Mouse (Mus musculus) embryonic facial prominence, embryonic 11.5 days (tissue): ENCODE results near the gene Vti1a. TPM values are rescaled to one million over a fixed set of nuclear protein-coding genes. Genes with fewer than 3 reads are reported as not detected.

ENCODE experiments used
- ATAC-seq: fragments of 200-750 bp; cut with Nextera tagmentation; replicated peaks from 2 replicates; pipeline ENCODE4 v1.8.0; 2017; ENCODE audit warnings: low read depth; ENCODE audit not compliant: insufficient number of reproducible peaks, low FRiP score, low TSS enrichment
- DNase-seq: peaks from one replicate; pipeline ENCODE4 v3.0.0-alpha.2; 2015; ENCODE audit warnings: low spot score
- H3K27ac ChIP-seq: fragments of 300-500 bp; sonication (generic); replicated peaks from 2 replicates; pipeline ENCODE4 v1.5.1; 2014; ENCODE audit warnings: mild to moderate bottlenecking, low read depth, low read length, control low read depth
- H3K27me3 ChIP-seq: fragments of 300-500 bp; sonication (generic); 2 replicates; pipeline ENCODE4 v1.6.1; 2014; ENCODE audit warnings: mild to moderate bottlenecking, low read length, moderate library complexity, mixed read lengths; ENCODE audit not compliant: control insufficient read depth, insufficient read depth
- H3K36me3 ChIP-seq: fragments of 300-500 bp; sonication (generic); replicated peaks from 2 replicates; pipeline ENCODE4 v1.6.1; 2014; ENCODE audit warnings: low read depth, mild to moderate bottlenecking, low read length, moderate library complexity, mixed read lengths; ENCODE audit not compliant: control insufficient read depth, insufficient read depth
- H3K4me1 ChIP-seq: fragments of 300-500 bp; sonication (generic); 2 replicates; pipeline ENCODE4 v1.6.1; 2014; ENCODE audit warnings: low read length, mixed read lengths; ENCODE audit not compliant: control insufficient read depth, insufficient read depth
- H3K4me2 ChIP-seq: fragments of 300-500 bp; sonication (generic); 2 replicates; pipeline ENCODE4 v1.6.1; 2014; ENCODE audit warnings: low read depth, mild to moderate bottlenecking, control low read depth, low read length, moderate library complexity
- H3K4me3 ChIP-seq: fragments of 300-500 bp; sonication (generic); 2 replicates; pipeline ENCODE4 v1.5.1; 2014; ENCODE audit warnings: low read depth, low read length, control low read depth
- H3K9ac ChIP-seq: fragments of 300-500 bp; sonication (generic); replicated peaks from 2 replicates; pipeline ENCODE4 v1.6.1; 2014; ENCODE audit warnings: mild to moderate bottlenecking, control low read depth, low read length
- H3K9me3 ChIP-seq: fragments of 300-500 bp; sonication (generic); replicated peaks from 2 replicates; pipeline ENCODE4 v1.6.1; 2016; ENCODE audit warnings: mild to moderate bottlenecking, low read length, inconsistent platforms, mixed read lengths; ENCODE audit not compliant: control insufficient read depth
- WGBS: fragments of 180-500 bp; shearing (Covaris S2); extraction: QIAGEN DNeasy Blood & Tissue Kit; methylation state at CpG from one replicate; pipeline ENCODE4 v1.1.7; 2014; 5-methylcytosine and 5-hydroxymethylcytosine counted together
- polyA plus RNA-seq: library from polyadenylated mRNA; unstranded; fragments of >200 nt; fragmentation: Nextera tagmentation; extraction: Ambion mirVana; gene quantifications from 2 replicates; pipeline ENCODE4 v1.2.1, GENCODE M21; 2014

The Vti1a gene
- polyA plus RNA-seq, 1 experiment from 2014 or later = 22.4 TPM

DNA sequence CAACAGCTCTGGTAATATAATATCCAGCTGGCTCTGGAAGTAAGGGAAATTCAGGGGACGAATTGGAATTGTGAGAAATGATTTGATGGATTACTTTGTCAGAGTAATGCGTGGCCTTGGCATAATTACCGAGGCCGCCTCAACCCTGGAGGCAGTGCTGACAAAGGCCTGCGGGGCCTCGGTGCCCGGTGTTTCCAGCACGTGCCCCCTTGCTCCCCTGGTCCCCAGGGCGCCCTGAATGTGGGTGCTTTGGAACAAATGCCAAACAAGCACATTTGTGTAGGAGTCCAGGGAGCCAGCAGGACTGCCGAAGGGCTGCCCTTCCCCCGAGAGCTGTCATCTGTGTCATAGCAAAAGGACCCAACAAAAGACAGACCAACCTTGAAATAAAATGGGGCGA is 281.9 kb downstream of the Vti1a start:
- Histone ChIP-seq H3K4me3 (no peak overlapping the region), H3K4me1 (no peaks in the 10 kb centered on the region; the same call in 1 of the 2 replicates), H3K4me2 (no peak overlapping the region), H3K27ac (peak overlapping the region; percentile 47; the same call in 1 of the 2 replicates), H3K27me3 (no peaks in the 10 kb centered on the region), H3K36me3 (no peaks in the 10 kb centered on the region), H3K9ac (peak overlapping the region; percentile 29), H3K9me3 (no peaks in the 10 kb centered on the region)
- ATAC-seq (no peak), DNase-seq (no peak)
- WGBS = 55% methylated on average over 12 of the region's 12 CpGs

DNA sequence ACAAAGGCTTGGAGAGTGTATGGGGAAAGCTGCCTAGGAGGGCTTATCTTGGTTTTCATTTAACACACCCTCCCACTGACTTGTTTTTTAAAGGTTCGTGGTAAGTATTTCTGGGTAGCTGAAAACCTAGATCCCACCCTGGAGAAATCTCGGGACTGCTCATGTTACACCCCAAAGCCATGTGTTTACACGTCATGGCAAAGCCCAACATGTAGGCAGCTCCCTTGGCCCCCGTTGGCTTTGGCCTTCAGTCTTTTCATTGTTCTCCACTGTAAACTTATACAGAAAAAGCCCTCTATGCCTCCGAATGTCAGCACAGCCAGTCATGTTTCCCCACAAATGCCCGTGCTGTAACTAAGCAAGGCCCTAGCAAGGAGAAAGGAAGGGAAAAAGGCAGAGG is 283.0 kb downstream of the Vti1a start:
- WGBS = 42% methylated on average over 6 of the region's 6 CpGs
- no peaks in the 10 kb centered on the region for H3K27me3 ChIP-seq
- H3K36me3 ChIP-seq = no peaks in the 10 kb centered on the region
- no peaks in the 10 kb centered on the region; the same call in 1 of the 2 replicates for H3K4me1 ChIP-seq
- H3K9me3 ChIP-seq = no peaks in the 10 kb centered on the region
- peak overlapping the region; percentile 48 for H3K27ac ChIP-seq
- no peak overlapping the region for H3K4me2 ChIP-seq
- DNase-seq (no peak), ATAC-seq (no peak)
- no peak overlapping the region for H3K4me3 ChIP-seq
- no peak overlapping the region for H3K9ac ChIP-seq

DNA sequence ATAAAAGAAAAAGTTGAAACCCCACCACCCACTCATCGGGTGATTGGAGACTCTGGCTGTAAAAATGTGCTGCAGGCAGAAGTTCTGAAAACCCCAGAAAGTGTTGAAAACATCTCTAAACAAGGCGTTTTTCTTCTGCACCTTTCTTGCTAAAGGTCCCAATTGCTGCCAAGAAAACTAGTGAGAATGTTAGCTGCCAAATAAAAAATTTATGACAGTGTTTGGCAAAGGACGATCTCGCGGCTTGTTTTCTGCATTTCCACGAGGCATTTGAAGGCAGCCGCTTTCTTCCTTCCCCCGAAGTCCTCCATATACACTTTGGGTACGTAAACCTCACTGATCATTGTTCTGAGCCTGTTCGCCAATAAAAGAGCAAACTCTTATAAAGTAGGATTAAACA is 291.6 kb downstream of the Vti1a start:
- ATAC-seq (no peak), DNase-seq (no peak)
- Histone ChIP-seq H3K27me3 (no peaks in the 10 kb centered on the region), H3K27ac (no peak overlapping the region), H3K36me3 (no peaks in the 10 kb centered on the region), H3K9me3 (no peaks in the 10 kb centered on the region), H3K4me3 (no peak overlapping the region), H3K9ac (no peak overlapping the region), H3K4me2 (no peak overlapping the region), H3K4me1 (no peaks in the 10 kb centered on the region; the same call in 1 of the 2 replicates)
- WGBS = 86% methylated on average over 10 of the region's 10 CpGs

DNA sequence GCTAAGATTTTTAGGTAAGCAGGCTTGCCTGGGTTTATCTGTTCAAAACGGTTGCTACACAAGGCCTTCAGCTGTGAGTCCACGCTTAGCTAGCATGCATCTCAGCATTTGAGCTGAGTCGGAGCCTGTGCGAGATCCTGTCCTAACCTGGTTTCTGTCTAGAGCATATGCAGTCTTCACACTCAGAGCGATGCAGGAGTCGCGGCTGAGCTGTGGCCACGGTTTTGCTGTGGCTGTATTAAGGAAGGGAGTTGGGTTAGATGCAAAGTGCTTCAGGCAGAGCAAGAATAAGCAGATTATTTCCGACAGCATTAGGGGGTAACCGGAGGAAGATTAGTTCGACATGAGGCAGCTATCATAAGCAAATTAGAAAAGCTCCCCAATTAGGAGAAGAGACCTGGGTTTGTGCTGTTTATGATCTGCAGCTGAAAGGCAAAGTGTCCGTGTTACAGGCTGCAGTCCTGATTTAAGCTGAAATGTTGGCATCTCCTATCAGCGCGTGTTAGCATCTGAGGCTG is 292.8 kb downstream of the Vti1a start:
- Histone ChIP-seq H3K4me2 (no peak overlapping the region), H3K4me1 (no peaks in the 10 kb centered on the region; the same call in 1 of the 2 replicates), H3K27me3 (no peaks in the 10 kb centered on the region), H3K9me3 (no peaks in the 10 kb centered on the region), H3K36me3 (no peaks in the 10 kb centered on the region), H3K27ac (no peak overlapping the region), H3K4me3 (no peak overlapping the region), H3K9ac (no peak overlapping the region)
- DNase-seq (no peak), ATAC-seq (no peak)
- WGBS = 72% methylated on average over 14 of the region's 14 CpGs

DNA sequence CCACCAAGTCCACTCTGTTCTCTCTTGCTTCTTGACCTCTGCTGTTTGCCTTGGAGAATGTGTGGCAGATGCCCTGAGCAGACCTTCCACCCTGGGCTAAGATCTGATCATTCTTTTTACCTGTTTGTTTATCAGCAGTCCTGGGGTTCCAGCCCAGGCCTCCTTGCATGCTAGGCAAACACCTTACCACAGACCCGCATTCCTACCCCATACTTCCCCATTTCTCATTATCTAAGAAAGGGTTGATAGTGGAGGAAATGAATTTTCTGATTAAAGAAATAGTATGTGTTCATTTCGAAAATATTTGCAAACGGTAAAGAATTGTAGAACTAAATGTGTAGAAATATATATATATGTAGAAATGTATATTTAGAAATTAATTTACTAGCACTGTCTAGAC is 293.7 kb downstream of the Vti1a start:
- WGBS = 86% methylated on average over 3 of the region's 3 CpGs
- H3K27ac ChIP-seq = no peak overlapping the region

DNA sequence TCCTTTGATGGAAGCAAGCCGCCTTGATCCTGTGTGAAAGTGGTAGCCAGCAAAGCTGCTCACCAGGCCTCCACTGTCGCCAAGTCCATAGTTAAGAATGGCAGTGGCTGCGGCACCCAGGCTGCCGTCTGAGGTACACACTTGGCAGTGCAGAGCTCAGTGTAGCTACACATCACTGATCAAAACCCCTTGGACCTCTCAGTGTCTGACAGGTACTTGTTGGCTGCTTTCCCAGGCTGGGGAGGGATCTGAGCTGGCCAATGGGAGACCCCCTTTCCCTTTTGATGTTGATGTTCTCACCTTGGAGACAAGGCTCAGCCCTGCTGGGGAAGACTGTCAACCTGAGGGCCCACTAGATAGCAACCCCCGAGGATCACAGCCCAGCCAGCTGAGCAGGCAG is 299.6 kb downstream of the Vti1a start:
- Histone ChIP-seq H3K36me3 (no peaks in the 10 kb centered on the region), H3K4me3 (no peak overlapping the region), H3K9me3 (no peaks in the 10 kb centered on the region), H3K4me1 (peaks cover 2% of the 10 kb centered on the region), H3K27me3 (no peaks in the 10 kb centered on the region), H3K4me2 (no peak overlapping the region), H3K9ac (no peak overlapping the region), H3K27ac (no peak overlapping the region)
- ATAC-seq (no peak), DNase-seq (no peak)
- 86% methylated on average over 5 of the region's 5 CpGs for WGBS

More for the DNA sequence above, 293.7 kb downstream of the Vti1a start:
- no peaks in the 10 kb centered on the region; the same call in 1 of the 2 replicates for H3K4me1 ChIP-seq
- no peaks in the 10 kb centered on the region for H3K9me3 ChIP-seq
- ATAC-seq (no peak), DNase-seq (no peak)
- no peaks in the 10 kb centered on the region for H3K27me3 ChIP-seq
- H3K9ac ChIP-seq = no peak overlapping the region
- H3K36me3 ChIP-seq = no peaks in the 10 kb centered on the region
- H3K4me2 ChIP-seq = no peak overlapping the region
- H3K4me3 ChIP-seq = no peak overlapping the region

DNA sequence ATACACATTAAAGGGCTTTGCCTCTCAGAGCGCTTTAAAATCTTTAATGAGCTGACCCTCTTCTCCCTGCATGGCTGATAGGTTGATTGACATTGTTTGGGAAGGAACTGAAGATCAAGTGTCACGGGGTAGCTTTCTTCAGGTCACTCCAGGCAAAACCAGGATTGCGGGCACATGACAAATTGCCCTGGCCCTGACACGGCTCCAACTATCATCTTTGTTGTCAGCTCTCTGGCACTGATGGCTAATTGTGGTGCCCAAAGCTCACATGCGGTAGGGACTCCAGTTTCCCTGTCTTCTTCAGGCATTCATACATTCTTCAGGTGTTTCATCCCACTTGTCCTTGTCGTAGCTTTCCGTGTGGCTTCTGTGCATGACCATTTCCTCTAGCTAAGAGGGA is 300.2 kb downstream of the Vti1a start:
- H3K4me2 ChIP-seq = no peak overlapping the region
- no peak for DNase-seq
- no peak overlapping the region for H3K4me3 ChIP-seq
- no peak for ATAC-seq
- H3K9me3 ChIP-seq = no peaks in the 10 kb centered on the region
- no peaks in the 10 kb centered on the region for H3K36me3 ChIP-seq
- H3K27ac ChIP-seq = no peak overlapping the region
- peaks cover 2% of the 10 kb centered on the region; the same call in 1 of the 2 replicates for H3K4me1 ChIP-seq
- no peak overlapping the region for H3K9ac ChIP-seq
- H3K27me3 ChIP-seq = no peaks in the 10 kb centered on the region
- 82% methylated on average over 7 of the region's 7 CpGs for WGBS

DNA sequence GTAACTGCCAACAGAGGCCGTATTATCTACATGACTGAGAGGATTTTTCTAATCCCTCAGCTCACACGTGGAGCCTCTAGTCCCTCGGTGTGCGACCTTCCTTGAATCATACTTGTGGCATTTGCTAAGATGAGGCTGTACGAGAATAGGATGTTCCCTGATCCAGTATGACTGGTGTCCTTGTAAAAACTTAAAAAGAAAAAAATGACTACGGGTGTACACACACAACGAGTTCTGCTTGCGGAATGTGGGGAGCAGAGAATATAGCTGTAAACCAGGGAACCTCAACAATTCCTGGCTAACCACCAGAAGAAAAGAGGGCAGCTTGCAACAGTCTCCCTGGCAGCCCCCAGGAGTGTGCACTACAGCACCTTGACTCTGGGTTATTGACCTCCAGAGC is 300.8 kb downstream of the Vti1a start:
- DNase-seq = no peak
- peaks cover 2% of the 10 kb centered on the region; the same call in 1 of the 2 replicates for H3K4me1 ChIP-seq
- no peaks in the 10 kb centered on the region for H3K36me3 ChIP-seq
- no peak for ATAC-seq
- H3K9ac ChIP-seq = no peak overlapping the region
- H3K27me3 ChIP-seq = no peaks in the 10 kb centered on the region
- no peak overlapping the region for H3K4me2 ChIP-seq
- no peak overlapping the region for H3K4me3 ChIP-seq
- H3K9me3 ChIP-seq = no peaks in the 10 kb centered on the region
- no peak overlapping the region for H3K27ac ChIP-seq
- 88% methylated on average over 8 of the region's 8 CpGs for WGBS
